Mouse (Mus musculus): ENCODE results near the gene Mfsd4b1.

- TF ChIP-seq CTCF (IDR thresholded peaks at IDR 0.05; ENCODE audit: borderline replicate concordance, extremely low read depth, insufficient read depth, insufficient read length) (no peak), POLR2A (IDR thresholded peaks at IDR 0.05; ENCODE audit: borderline replicate concordance, extremely low read depth, insufficient read depth, insufficient read length, poor library complexity, severe bottlenecking) (no peak)
Measured at GRCm38 (mm10) chr10:40069270-40069669, 44.2 kb upstream of the Mfsd4b1 start.

All from brain, embryonic 14.5 days (tissue).